Mouse (Mus musculus): ENCODE measurements at regions not wholly inside any gene's neighbourhood (a gene's known extent, or its start where the extent isn't known, plus 50 kb on each side); places are given as distances from the start of the nearest gene placed in this dataset.
A peak's percentile ranks its signal among the peaks of the same experiment; 100 is the strongest.

GRCm38 (mm10) chr17:82931476-82931875 lies 283.6 kb upstream of the Pkdcc start:
- Histone ChIP-seq H3K4me1 (ENCODE audit: control insufficient read depth, insufficient read depth, low read length) (no peaks in the 10 kb centered on the region), H3K9ac (ENCODE audit: low read depth, low read length, severe bottlenecking) (no peak overlapping the region), H3K36me3 (ENCODE audit: control insufficient read depth, insufficient read depth, low read length) (no peaks in the 10 kb centered on the region), H3K27me3 (ENCODE audit: control insufficient read depth, insufficient read depth, low read length) (no peaks in the 10 kb centered on the region), H3K4me2 (replicated peaks; ENCODE audit: low read depth, low read length, severe bottlenecking) (no peak overlapping the region), H3K9me3 (ENCODE audit: control insufficient read depth, low read length) (no peaks in the 10 kb centered on the region), H3K4me3 (replicated peaks; ENCODE audit: low read length) (no peak overlapping the region), H3K27ac (replicated peaks; ENCODE audit: low read depth, low read length) (no peak overlapping the region)
- TF ChIP-seq POLR2A (IDR thresholded peaks at IDR 0.05; ENCODE audit: borderline replicate concordance, extremely low read depth, insufficient read depth, insufficient read length) = no peak
- DNase-seq (ENCODE audit: low spot score) = no peak
- no peak for ATAC-seq (ENCODE audit: low FRiP score, low read depth)
- WGBS = 80% methylated on average over 4 of the region's 4 CpGs

GRCm38 (mm10) chr17:82936836-82937235 lies 278.3 kb upstream of the Pkdcc start:
- no peak overlapping the region for H3K4me2 ChIP-seq (replicated peaks; ENCODE audit: low read depth, low read length, severe bottlenecking)
- 44% methylated on average over 3 of the region's 3 CpGs for WGBS
- no peak overlapping the region for H3K9ac ChIP-seq (ENCODE audit: low read depth, low read length, severe bottlenecking)
- no peak overlapping the region for H3K27ac ChIP-seq (replicated peaks; ENCODE audit: low read depth, low read length)
- ATAC-seq (ENCODE audit: low FRiP score, low read depth) (no peak), DNase-seq (ENCODE audit: low spot score) (no peak)
- 0 out of 2 replicates have a peak, but pooled peaks cover 4% of the 10 kb centered on the region for H3K4me1 ChIP-seq (ENCODE audit: control insufficient read depth, insufficient read depth, low read length)
- no peaks in the 10 kb centered on the region for H3K9me3 ChIP-seq (ENCODE audit: control insufficient read depth, low read length)
- no peaks in the 10 kb centered on the region for H3K27me3 ChIP-seq (ENCODE audit: control insufficient read depth, insufficient read depth, low read length)
- no peak overlapping the region for H3K4me3 ChIP-seq (replicated peaks; ENCODE audit: low read length)
- no peaks in the 10 kb centered on the region for H3K36me3 ChIP-seq (ENCODE audit: control insufficient read depth, insufficient read depth, low read length)
- TF ChIP-seq POLR2A (IDR thresholded peaks at IDR 0.05; ENCODE audit: borderline replicate concordance, extremely low read depth, insufficient read depth, insufficient read length) = no peak

GRCm38 (mm10) chr17:82946083-82946482 lies 269.0 kb upstream of the Pkdcc start:
- H3K36me3 ChIP-seq (ENCODE audit: control insufficient read depth, insufficient read depth, low read length) = no peaks in the 10 kb centered on the region
- H3K9me3 ChIP-seq (ENCODE audit: control insufficient read depth, low read length) = no peaks in the 10 kb centered on the region
- ATAC-seq (ENCODE audit: low FRiP score, low read depth) (no peak), DNase-seq (ENCODE audit: low spot score) (no peak)
- no peak for TF ChIP-seq POLR2A (IDR thresholded peaks at IDR 0.05; ENCODE audit: borderline replicate concordance, extremely low read depth, insufficient read depth, insufficient read length)
- no peaks in the 10 kb centered on the region for H3K27me3 ChIP-seq (ENCODE audit: control insufficient read depth, insufficient read depth, low read length)
- H3K4me3 ChIP-seq (replicated peaks; ENCODE audit: low read length) = no peak overlapping the region
- H3K4me2 ChIP-seq (replicated peaks; ENCODE audit: low read depth, low read length, severe bottlenecking) = no peak overlapping the region
- 32% methylated on average over 4 of the region's 4 CpGs for WGBS
- H3K4me1 ChIP-seq (ENCODE audit: control insufficient read depth, insufficient read depth, low read length) = peaks cover 8% of the 10 kb centered on the region
- H3K27ac ChIP-seq (replicated peaks; ENCODE audit: low read depth, low read length) = no peak overlapping the region
- H3K9ac ChIP-seq (ENCODE audit: low read depth, low read length, severe bottlenecking) = no peak overlapping the region

- WGBS = 81% methylated on average over 4 of the region's 4 CpGs
- no peak overlapping the region for H3K4me3 ChIP-seq (replicated peaks; ENCODE audit: low read length)
- H3K27ac ChIP-seq (replicated peaks; ENCODE audit: low read depth, low read length) = no peak overlapping the region
- H3K27me3 ChIP-seq (ENCODE audit: control insufficient read depth, insufficient read depth, low read length) = no peaks in the 10 kb centered on the region
- no peaks in the 10 kb centered on the region for H3K9me3 ChIP-seq (ENCODE audit: control insufficient read depth, low read length)
- peaks cover 8% of the 10 kb centered on the region for H3K4me1 ChIP-seq (ENCODE audit: control insufficient read depth, insufficient read depth, low read length)
- ATAC-seq (ENCODE audit: low FRiP score, low read depth) = no peak
- no peak for DNase-seq (ENCODE audit: low spot score)
- no peak for TF ChIP-seq POLR2A (IDR thresholded peaks at IDR 0.05; ENCODE audit: borderline replicate concordance, extremely low read depth, insufficient read depth, insufficient read length)
- no peak overlapping the region for H3K4me2 ChIP-seq (replicated peaks; ENCODE audit: low read depth, low read length, severe bottlenecking)
- H3K36me3 ChIP-seq (ENCODE audit: control insufficient read depth, insufficient read depth, low read length) = no peaks in the 10 kb centered on the region
- H3K9ac ChIP-seq (ENCODE audit: low read depth, low read length, severe bottlenecking) = no peak overlapping the region
Measured at GRCm38 (mm10) chr17:82949794-82950193, 265.3 kb upstream of the Pkdcc start.

- DNase-seq (ENCODE audit: low spot score) = no peak
Measured at GRCm38 (mm10) chr17:82950268-82950667, 264.8 kb upstream of the Pkdcc start.

GRCm38 (mm10) chr17:82957409-82957808 lies 257.7 kb upstream of the Pkdcc start:
- no peak overlapping the region for H3K4me3 ChIP-seq (replicated peaks; ENCODE audit: low read length)
- TF ChIP-seq POLR2A (IDR thresholded peaks at IDR 0.05; ENCODE audit: borderline replicate concordance, extremely low read depth, insufficient read depth, insufficient read length) = no peak
- H3K9ac ChIP-seq (ENCODE audit: low read depth, low read length, severe bottlenecking) = no peak overlapping the region
- ATAC-seq (ENCODE audit: low FRiP score, low read depth) (no peak), DNase-seq (ENCODE audit: low spot score) (peak; percentile 88)
- H3K27me3 ChIP-seq (ENCODE audit: control insufficient read depth, insufficient read depth, low read length) = no peaks in the 10 kb centered on the region
- H3K4me1 ChIP-seq (ENCODE audit: control insufficient read depth, insufficient read depth, low read length) = no peaks in the 10 kb centered on the region
- no peak overlapping the region for H3K4me2 ChIP-seq (replicated peaks; ENCODE audit: low read depth, low read length, severe bottlenecking)
- no peaks in the 10 kb centered on the region for H3K9me3 ChIP-seq (ENCODE audit: control insufficient read depth, low read length)
- WGBS = 25% methylated on average over 4 of the region's 4 CpGs
- H3K36me3 ChIP-seq (ENCODE audit: control insufficient read depth, insufficient read depth, low read length) = no peaks in the 10 kb centered on the region
- H3K27ac ChIP-seq (replicated peaks; ENCODE audit: low read depth, low read length) = no peak overlapping the region

More at GRCm38 (mm10) chr17:82950268-82950667, 264.8 kb upstream of the Pkdcc start:
- WGBS = 92% methylated on average over 14 of the region's 14 CpGs
- Histone ChIP-seq H3K4me2 (replicated peaks; ENCODE audit: low read depth, low read length, severe bottlenecking) (no peak overlapping the region), H3K9me3 (ENCODE audit: control insufficient read depth, low read length) (no peaks in the 10 kb centered on the region), H3K4me1 (ENCODE audit: control insufficient read depth, insufficient read depth, low read length) (peaks cover 8% of the 10 kb centered on the region), H3K27me3 (ENCODE audit: control insufficient read depth, insufficient read depth, low read length) (no peaks in the 10 kb centered on the region), H3K27ac (replicated peaks; ENCODE audit: low read depth, low read length) (no peak overlapping the region), H3K4me3 (replicated peaks; ENCODE audit: low read length) (no peak overlapping the region), H3K36me3 (ENCODE audit: control insufficient read depth, insufficient read depth, low read length) (no peaks in the 10 kb centered on the region), H3K9ac (ENCODE audit: low read depth, low read length, severe bottlenecking) (no peak overlapping the region)
- no peak for TF ChIP-seq POLR2A (IDR thresholded peaks at IDR 0.05; ENCODE audit: borderline replicate concordance, extremely low read depth, insufficient read depth, insufficient read length)
- no peak for ATAC-seq (ENCODE audit: low FRiP score, low read depth)
